Mouse (Mus musculus): ENCODE data around the gene Stn1. TPM values are rescaled to one million over a fixed set of nuclear protein-coding genes. Genes with fewer than 3 reads are reported as not detected.

Gene Stn1
- total and polyA plus RNA-seq, 2 experiments from 2014 or later: 19.5 to 28.1 TPM

- Histone ChIP-seq H3K4me3 (ENCODE audit: low read depth, low read length) (peak overlapping the region; percentile 49; the same call in 1 of the 2 replicates), H3K27ac (ENCODE audit: low read depth, low read length) (peak overlapping the region; percentile 71), H3K27me3 (ENCODE audit: insufficient read depth, low read length) (no peaks in the 10 kb centered on the region), H3K36me3 (ENCODE audit: insufficient read depth, low read length) (no peaks in the 10 kb centered on the region), H3K4me1 (ENCODE audit: insufficient read depth, low read length) (peaks cover 8% of the 10 kb centered on the region; the same call in 1 of the 2 replicates), H3K9me3 (ENCODE audit: low read length) (no peaks in the 10 kb centered on the region), H3K4me2 (ENCODE audit: low read depth, low read length, poor library complexity, severe bottlenecking) (peak overlapping the region; percentile 67), H3K9ac (replicated peaks; ENCODE audit: low read length, poor library complexity, severe bottlenecking) (peak overlapping the region; percentile 58; the same call in 1 of the 2 replicates)
- 85% methylated on average over 6 of the region's 6 CpGs for WGBS
- no peak for TF ChIP-seq CTCF (IDR thresholded peaks at IDR 0.05)
- DNase-seq (ENCODE audit: low spot score) (no peak), ATAC-seq (ENCODE audit: low FRiP score) (no peak)
Measured at GRCm38 (mm10) chr19:47537879-47538278, 572 bp upstream of the Stn1 start.

- no peaks in the 10 kb centered on the region for H3K36me3 ChIP-seq (ENCODE audit: insufficient read depth, low read length)
- peak overlapping the region; percentile 71 for H3K27ac ChIP-seq (ENCODE audit: low read depth, low read length)
- ATAC-seq (ENCODE audit: low FRiP score): peak; percentile 96
- H3K9me3 ChIP-seq (ENCODE audit: low read length): no peaks in the 10 kb centered on the region
- 5% methylated on average over 29 of the region's 39 CpGs for WGBS
- H3K4me3 ChIP-seq (ENCODE audit: low read depth, low read length): peak overlapping the region; percentile 49
- peaks cover 8% of the 10 kb centered on the region; the same call in 1 of the 2 replicates for H3K4me1 ChIP-seq (ENCODE audit: insufficient read depth, low read length)
- no peak for TF ChIP-seq CTCF (IDR thresholded peaks at IDR 0.05)
- peak overlapping the region; percentile 67 for H3K4me2 ChIP-seq (ENCODE audit: low read depth, low read length, poor library complexity, severe bottlenecking)
- peak overlapping the region; percentile 58 for H3K9ac ChIP-seq (replicated peaks; ENCODE audit: low read length, poor library complexity, severe bottlenecking)
- H3K27me3 ChIP-seq (ENCODE audit: insufficient read depth, low read length): no peaks in the 10 kb centered on the region
- peak; percentile 98 for DNase-seq (ENCODE audit: low spot score)
Measured at GRCm38 (mm10) chr19:47536521-47537299, 597 bp downstream of the Stn1 start.

DNA sequence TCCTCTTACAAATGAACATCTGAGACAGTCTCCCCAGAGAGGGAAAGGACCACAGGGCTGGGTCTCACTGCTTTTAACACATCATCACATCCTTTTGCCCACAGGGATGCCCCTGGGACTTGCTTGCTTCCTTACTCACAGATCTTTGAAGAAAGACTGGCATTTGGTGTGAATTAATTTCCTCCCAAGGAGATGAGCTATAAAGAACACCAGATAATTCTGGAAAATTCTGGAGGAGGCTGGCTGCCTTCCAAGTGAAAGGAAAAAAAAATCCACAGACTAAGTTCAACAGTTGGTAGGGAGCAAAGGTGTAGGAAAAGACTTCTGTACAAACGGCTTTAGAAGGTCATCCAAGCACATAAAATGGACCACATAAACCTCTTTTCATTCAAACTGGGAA lies 3.2 kb downstream of the Stn1 start:
- ATAC-seq (ENCODE audit: low FRiP score) (no peak), DNase-seq (ENCODE audit: low spot score) (no peak)
- Histone ChIP-seq H3K36me3 (ENCODE audit: insufficient read depth, low read length) (no peaks in the 10 kb centered on the region), H3K27ac (ENCODE audit: low read depth, low read length) (no peak overlapping the region), H3K9ac (replicated peaks; ENCODE audit: low read length, poor library complexity, severe bottlenecking) (no peak overlapping the region), H3K4me1 (ENCODE audit: insufficient read depth, low read length) (peaks cover 8% of the 10 kb centered on the region; the same call in 1 of the 2 replicates), H3K27me3 (ENCODE audit: insufficient read depth, low read length) (no peaks in the 10 kb centered on the region), H3K9me3 (ENCODE audit: low read length) (no peaks in the 10 kb centered on the region), H3K4me3 (ENCODE audit: low read depth, low read length) (no peak overlapping the region), H3K4me2 (ENCODE audit: low read depth, low read length, poor library complexity, severe bottlenecking) (no peak overlapping the region)
- WGBS: 66% methylated on average over 1 of the region's 1 CpGs
- no peak for TF ChIP-seq CTCF (IDR thresholded peaks at IDR 0.05)

GRCm38 (mm10) chr19:47532449-47532848 lies 4.9 kb downstream of the Stn1 start:
- ATAC-seq (ENCODE audit: low FRiP score) (no peak), DNase-seq (ENCODE audit: low spot score) (no peak)
- no peak overlapping the region for H3K4me3 ChIP-seq (ENCODE audit: low read depth, low read length)
- no peak overlapping the region for H3K27ac ChIP-seq (ENCODE audit: low read depth, low read length)
- H3K9me3 ChIP-seq (ENCODE audit: low read length): no peaks in the 10 kb centered on the region
- H3K4me2 ChIP-seq (ENCODE audit: low read depth, low read length, poor library complexity, severe bottlenecking): no peak overlapping the region
- H3K4me1 ChIP-seq (ENCODE audit: insufficient read depth, low read length): peaks cover 5% of the 10 kb centered on the region; the same call in 1 of the 2 replicates
- H3K27me3 ChIP-seq (ENCODE audit: insufficient read depth, low read length): no peaks in the 10 kb centered on the region
- H3K36me3 ChIP-seq (ENCODE audit: insufficient read depth, low read length): no peaks in the 10 kb centered on the region
- no peak overlapping the region for H3K9ac ChIP-seq (replicated peaks; ENCODE audit: low read length, poor library complexity, severe bottlenecking)
- WGBS: 96% methylated on average over 3 of the region's 3 CpGs
- TF ChIP-seq CTCF (IDR thresholded peaks at IDR 0.05): peak; percentile 48

- DNase-seq (ENCODE audit: low spot score) (no peak), ATAC-seq (ENCODE audit: low FRiP score) (no peak)
- Histone ChIP-seq H3K9ac (replicated peaks; ENCODE audit: low read length, poor library complexity, severe bottlenecking) (no peak overlapping the region), H3K27me3 (ENCODE audit: insufficient read depth, low read length) (no peaks in the 10 kb centered on the region), H3K4me1 (ENCODE audit: insufficient read depth, low read length) (0 out of 2 replicates have a peak, but pooled peaks cover 2% of the 10 kb centered on the region), H3K4me3 (ENCODE audit: low read depth, low read length) (no peak overlapping the region), H3K27ac (ENCODE audit: low read depth, low read length) (no peak overlapping the region), H3K4me2 (ENCODE audit: low read depth, low read length, poor library complexity, severe bottlenecking) (no peak overlapping the region), H3K9me3 (ENCODE audit: low read length) (no peaks in the 10 kb centered on the region), H3K36me3 (ENCODE audit: insufficient read depth, low read length) (no peaks in the 10 kb centered on the region)
- 94% methylated on average over 5 of the region's 5 CpGs for WGBS
- no peak for TF ChIP-seq CTCF (IDR thresholded peaks at IDR 0.05)
Measured at GRCm38 (mm10) chr19:47531309-47531708, 6.0 kb downstream of the Stn1 start.
